Mouse (Mus musculus) T-helper 2 cell (primary cell): ENCODE data around the gene Ackr2.

Experiments used
- in situ Hi-C: fragments of 300-600 bp; cut with MboI, MseI; formaldehyde crosslinking; loops from one replicate; pipeline ENCODE4 v1.15.1; 2025; ENCODE audit warnings: high pct_unique_total_duplicates

Ackr2 gene

DNA sequence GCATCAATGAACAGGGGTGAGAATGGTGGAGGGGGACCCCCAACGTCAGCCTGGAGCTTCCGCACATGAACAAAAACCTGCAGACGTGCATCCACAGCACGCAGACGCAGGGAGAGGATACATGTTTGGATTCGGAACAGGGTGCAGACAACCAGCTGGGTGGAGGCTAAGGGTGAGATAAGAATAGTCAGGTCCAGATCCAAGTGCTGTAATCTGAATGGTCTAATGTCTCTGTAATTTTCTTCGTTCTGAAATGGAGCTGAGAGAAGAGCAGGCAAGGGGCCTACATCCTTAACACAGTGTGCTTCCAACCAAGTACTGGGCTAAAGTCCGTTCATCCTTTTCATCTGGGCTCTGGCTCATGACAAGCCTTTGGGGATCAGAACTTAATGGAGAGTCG, 6.9 kb upstream of the Ackr2 start:
- in situ Hi-C loops: no loop called here

DNA sequence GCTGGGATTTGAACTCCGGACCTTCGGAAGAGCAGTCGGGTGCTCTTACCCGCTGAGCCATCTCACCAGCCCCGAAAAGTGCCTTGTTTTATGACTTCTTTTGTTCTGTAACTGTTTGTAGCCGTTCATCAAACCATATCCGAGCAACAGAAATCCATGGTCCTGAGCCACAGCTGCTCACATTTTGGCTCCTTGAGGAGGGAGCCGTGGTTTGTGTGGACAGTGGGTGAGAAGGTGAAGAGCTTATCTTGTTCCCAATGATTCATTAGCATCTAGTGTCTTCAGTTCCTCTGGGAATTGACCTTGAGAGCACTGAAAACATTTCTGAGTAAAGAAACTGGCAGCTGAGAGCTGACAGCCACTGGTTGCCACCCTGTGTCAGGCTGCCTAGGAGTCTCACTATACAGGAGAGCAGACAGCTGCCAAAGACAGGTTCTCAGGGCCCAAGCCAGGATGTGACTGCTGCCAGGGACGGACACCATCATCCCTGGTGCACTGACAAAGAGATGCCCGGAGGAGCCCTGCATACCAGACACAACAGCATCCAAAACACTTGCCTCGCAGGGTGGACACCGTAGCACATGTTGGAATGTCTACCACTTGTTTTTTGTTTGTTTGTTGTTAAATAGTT, 6.0 kb upstream of the Ackr2 start:
- in situ Hi-C loops: no loop called here

DNA sequence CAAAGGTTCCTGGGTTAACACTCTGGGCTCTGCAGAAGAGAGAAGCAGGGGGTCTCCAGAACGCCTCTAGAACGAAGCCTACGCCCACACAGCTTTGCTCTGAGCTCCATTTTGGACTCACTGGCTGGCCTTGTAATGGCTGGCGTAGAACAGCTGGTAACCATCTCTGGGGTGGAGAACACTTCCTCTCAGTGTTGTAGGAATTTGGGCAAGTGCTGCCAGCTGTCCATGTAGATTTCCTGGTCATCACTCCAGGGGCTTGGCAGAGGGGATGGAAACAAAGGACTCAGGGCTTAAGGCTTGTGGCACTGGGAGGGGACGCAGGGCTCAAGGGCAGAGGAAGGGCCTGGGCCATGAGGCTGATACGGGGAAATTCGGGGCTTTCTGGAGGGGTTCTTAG, 3.7 kb upstream of the Ackr2 start:
- in situ Hi-C loops: no loop called here

DNA sequence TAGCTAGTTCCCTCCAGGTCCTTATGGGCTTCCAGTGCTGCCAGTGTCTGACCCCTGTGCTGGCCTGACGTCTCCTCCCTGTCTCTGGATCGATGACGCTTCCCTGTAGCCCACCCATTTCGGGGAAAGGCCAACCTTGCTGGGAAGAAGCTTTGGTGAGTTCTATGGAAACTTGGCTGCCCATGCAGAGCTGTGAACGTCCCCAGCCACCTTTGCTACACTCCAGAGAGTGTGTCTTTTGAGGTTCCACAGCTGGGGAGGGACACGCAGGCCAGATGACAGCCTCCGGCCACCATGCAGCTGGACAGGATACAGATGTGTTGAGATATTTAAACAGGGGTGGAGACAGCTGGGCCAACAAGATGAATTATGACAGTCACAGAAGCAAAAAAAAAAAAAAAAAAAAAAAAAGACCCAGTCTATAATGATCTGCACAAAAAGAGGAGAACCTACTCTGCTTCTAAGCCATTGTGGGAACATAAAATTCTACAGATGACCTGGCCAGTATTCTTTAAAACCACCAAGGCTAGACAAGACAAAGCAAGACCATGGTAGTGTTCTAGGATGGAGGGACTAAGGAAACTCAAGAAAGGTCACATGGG, 2.7 kb upstream of the Ackr2 start:
- in situ Hi-C loops: no loop called here

DNA sequence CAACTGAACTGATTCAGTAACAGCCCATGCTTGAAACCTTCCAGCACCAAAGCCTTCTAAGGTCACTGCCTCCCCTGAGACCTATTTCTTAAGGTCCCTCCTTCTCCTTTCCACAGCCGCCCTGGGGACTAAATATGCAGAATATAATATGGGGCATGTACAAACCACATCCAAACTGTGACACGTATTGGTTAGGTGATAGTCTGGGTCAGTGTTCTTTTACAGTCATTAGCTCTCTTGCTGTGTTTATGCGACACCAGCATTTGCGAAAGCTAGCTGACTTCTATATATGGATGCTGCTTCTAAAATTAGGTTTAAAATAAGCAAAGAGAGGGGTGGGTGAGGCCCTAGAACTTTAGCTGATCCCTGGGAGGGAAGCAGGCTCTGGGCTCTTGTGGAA, 1.3 kb upstream of the Ackr2 start:
- in situ Hi-C loops: no loop called here

DNA sequence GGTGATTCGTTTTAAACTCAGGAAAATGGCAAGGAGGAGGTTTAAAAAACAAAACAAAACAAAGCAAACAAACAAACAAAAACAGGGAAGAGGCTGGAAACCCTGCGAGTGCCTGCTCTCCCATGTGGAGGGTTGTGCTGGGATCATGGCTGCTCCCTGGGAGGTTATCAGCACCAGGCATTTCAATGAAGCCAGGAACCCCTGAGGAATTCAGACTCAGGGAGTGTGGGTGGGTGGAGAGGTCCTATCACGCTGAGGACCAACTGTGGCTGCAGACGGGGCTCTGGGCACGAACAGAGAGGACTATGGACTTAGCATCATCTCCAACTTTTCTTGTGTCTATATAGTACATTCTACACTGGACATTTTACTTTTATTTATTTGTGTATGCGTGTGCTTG, 1.2 kb downstream of the Ackr2 start:
- in situ Hi-C loops: no loop called here

DNA sequence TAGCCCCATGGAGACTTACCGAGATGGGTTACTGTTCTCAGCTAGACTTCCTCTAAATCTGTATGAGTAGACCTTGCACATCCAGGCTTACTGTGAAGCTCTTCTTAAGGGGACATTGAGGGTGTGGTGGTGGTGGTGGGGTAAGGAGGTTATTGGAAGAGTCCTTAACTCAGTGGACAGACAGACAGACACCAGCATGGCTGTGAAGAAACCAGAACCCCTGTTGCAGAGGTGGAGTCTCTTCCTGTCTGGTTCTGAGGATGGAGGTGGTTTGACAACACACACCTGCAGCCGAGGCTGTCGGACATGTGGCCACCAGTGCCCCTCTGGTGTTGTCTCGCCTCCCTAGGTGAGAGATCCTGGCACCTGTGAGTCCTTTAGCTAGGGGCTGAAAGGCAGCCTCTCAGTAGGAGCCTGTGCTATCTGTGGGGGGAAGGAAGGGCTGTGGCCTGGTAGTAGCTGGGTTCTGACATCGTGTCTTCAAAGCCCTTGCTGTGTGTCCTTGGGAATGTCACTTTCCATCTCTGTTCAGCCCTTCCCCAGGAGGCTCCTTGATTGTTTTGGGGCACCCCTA, 2.2 kb downstream of the Ackr2 start:
- in situ Hi-C loops: no loop called here

DNA sequence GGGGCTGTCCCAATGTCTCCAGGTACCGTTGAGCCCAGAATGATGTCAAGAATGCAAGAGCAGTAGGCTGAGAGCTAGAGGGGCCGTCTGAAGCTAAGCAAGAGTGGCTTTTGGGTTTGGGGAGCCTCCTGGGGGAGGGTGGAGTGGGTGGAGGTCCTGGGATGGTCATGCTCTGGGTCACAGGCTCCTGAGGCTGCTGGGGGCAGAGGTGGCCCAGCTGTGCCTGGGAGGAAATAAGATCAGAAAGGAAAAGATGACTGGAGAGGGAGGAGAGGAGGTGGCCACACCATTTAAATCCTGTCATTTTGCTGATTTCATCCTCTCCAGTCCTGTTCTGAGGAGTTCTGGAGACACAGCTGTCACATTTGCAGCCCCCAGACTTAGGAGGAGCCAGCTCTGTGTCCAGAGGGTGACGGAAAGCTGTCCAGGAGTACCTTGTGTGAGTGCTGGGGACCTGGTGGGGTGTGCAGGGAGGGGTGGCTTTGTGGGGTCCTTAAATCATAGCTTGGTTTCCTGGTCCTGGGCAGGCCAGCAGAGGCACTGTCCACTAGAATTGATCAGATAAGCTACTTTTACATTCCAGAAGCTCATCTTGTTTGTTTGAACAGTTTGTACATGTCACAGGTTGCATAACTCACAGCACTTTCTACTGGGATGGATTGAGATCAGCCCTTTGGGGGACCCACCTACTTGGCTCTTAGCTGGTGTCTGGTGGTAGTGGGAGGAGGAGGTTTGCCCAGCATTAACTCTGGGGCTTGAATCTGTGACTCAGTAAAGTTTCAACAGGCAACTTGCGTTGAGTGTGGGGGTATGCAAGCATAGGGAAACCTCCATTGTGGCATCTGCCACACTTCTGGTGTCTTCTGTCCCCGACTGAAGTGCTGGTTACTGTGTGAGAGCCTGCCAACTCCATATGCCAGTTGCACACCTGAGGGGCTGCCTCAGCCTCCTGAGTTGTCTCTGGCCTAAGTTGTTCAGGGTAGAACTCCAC, 3.9 kb downstream of the Ackr2 start:
- in situ Hi-C loops: no loop called here

DNA sequence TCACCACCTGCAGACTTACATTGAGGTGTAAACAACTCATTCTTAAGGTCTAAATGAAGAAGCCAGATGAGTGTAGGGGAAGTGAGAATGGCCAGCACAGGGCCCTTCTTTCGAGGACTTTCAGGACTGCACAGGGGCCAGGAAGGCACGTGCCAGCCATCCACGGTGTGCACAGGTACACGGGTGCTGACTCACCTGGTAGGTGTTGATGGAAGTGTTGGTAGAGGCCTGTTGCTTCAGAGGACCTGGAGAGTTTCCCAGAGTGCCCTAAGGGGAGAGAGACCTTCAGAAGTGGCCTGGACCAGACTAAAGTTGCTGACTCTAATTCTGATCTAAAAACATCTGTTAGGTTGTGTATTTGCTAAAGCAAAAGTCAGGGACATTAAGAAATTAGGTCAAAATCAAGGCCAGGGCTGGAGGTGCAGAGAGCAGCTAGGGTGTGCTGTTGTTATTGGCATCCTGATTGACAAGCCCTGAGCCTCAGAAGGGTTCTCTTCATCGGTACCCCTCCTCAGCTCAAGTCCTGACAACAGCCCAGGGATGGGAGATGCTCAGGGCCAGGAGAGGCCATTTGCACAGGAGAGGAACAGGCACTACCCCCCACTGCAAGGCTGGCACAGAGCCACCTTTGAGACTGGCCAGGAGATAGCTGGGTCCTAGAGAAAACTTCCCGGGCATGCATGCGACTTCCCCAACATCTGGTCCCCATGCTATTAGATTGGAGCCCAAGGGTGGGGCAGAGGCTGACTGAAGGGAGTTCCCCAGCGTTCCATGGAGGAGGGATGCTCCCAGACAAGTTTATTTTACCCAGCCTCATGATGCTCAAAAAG, 5.5 kb downstream of the Ackr2 start:
- in situ Hi-C loops: no loop called here

DNA sequence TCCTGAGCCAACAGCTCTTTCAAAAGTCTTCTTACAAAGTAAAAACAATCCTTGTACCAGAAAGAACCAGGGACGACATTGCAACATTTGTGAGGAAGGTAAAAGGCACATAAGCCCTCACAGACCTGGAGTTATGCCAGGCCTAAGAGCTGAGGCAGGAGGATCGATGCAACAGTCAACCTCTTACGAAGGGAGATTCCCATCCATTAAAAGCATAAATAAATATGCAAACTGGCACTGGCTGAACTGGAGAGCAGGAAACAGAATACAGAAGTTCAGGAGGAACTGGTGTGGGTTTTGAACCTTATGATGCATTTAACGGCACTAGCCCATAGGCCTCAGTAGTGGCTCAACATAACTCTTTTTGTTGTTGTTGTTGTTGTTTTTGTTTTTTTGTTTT, 6.2 kb downstream of the Ackr2 start:
- in situ Hi-C loops: no loop called here

DNA sequence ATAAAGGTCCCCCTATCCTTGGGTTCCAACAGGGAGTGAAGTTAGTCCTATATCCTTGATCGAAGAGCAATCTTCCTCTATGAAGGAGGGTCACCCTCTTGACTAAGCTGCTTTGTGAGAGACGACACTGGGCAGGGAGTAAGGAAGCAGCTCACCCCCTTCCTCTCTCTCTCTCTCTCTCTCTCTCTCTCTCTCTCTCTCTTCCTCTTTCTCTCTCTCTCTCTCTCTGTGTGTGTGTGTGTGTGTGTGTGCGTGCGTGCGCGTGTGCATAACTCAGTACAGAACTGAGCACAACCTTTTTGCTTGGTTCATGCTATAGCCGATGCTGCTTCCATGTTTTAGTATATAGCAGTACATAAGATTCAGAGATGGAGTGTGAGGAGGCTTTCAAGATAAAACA, 6.8 kb downstream of the Ackr2 start:
- in situ Hi-C loops: no loop called here

DNA sequence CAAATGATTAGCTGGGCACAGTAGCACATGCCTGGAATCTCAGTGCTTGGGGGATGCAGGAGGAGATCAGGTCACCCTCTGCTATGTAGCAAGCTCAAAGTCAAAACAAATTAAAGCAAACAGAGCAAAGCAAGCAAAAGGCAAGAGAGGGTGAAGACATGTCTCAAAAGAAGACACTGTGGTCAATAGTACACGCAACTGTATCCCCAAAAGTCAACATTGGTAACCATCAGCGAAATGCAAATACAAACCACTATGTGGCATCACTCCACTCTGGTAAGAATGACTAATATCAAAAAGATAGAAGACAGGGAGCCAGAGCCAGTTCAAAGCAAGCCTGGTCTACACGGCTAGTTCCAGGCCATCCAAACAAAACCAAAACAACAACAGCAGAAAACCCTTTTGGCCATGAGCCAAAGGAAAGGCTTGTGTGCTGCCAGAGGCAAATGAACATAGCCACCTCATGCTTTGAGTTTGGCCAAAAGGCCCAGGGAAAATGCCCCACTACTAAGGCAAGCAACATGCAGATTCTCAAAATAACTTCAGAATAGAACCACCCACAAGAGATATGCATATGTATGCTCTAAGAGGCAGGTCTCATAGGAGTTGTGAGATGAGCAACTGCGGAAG, 7.5 kb downstream of the Ackr2 start:
- in situ Hi-C loops: no loop called here

DNA sequence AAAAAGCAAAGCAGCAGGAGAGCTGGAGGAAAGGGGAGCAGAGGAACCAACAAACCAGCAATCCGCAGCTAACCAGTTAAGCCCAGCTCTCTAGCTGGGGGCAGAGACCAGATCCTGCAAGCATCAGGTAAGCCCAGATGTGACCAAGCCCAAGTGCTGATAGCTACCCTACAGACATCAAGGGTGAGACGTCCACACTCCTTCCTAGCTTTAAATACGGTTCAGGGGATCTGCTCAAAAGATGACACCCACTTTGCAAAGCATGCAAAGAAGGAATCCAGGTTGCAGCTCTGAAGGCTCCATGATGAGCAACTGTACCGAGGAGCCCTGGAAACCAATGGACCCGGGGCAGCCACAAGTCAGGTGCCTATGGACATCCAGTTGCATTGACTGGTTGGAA, 8.3 kb downstream of the Ackr2 start:
- in situ Hi-C loops: no loop called here

DNA sequence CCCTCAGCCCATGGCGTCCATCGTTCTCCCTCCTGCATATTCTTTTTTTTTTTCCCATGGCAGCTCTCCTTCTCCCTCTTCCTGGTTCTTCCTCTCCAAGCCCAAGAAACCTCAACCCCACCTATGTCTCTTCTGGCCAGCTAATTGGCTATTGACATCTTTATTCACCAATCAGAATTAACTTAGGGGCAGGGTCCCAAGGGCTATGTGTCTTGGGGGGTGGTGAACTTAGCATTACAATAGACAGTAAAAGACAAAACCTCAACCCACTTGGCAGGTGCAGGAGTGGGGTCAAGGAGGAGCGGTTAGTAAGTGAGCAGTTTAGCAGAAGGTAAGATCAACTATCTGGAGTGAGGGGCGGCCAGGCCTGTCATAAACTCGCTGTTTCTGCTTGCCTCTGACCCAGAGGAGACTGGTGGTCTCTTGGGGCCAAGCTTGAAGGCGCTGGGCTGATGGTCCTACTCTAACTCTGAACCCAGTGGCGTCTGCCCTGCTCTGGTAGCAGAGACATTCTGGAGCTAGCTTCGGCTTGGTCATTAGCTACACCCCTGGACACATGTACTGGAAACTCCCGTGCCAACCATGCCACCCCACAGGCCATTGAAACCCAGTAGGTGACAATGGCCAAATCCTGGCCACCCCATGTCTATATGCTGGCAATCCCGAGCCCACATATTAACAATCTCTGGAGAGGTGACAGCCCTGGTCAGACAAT, 9.4 kb downstream of the Ackr2 start:
- in situ Hi-C loops: no loop called here

DNA sequence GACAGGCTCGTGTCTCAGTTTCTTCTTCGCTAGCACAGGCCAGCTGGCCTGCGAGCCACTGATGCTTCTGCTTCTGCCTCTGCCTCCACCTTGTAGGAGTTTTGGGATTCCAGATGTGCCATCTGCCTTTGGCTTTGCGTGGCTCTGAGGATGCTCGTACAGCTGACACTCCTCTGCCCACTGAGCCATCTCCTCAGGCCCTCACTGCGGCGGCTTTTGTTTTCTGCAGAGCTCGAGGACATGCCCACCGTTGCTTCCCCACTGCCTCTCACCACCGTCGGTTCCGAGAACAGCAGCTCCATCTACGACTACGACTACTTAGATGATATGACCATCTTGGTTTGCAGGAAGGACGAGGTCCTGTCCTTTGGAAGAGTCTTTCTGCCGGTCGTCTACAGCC, 10.2 kb downstream of the Ackr2 start:
- in situ Hi-C loops: no loop called here

DNA sequence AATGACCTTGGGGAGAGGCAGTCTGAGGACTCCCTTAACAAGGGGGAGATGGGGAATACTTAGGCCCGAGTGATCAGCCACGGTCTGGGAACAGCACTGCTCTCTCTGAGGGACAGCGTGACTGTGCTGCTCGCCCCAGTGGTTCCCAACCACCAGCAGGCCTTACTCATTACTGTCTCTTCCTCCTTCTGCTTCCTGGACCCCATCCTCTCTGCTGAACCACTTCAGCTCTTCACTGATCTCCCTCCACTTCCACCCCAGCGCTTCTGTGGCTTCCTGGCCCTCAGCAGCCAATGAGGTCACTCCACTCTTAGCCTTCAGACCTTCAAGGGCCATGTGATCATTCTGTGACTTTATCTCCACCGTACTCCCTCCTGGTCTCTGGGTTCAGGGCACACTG, 11.5 kb downstream of the Ackr2 start:
- in situ Hi-C loops: no loop called here

DNA sequence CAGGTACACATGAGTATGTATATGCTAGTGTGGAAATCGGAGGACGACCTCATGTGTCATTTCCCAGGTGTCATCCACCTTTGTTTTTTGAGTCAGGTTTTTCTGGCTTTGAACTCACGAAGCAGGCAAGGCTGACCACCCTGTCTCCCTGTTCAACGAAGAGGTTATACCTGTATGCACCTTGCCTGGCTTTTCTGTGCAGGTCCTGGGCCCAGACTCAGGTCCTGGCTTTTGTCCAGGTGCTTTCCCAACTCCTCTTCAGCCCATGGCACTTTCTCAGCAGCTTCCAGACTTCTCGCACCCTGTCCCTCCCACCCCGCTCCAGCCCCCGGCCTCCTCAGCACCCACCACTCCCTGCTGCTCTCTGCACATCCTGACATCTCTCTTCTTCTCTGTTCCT, 13.0 kb downstream of the Ackr2 start:
- in situ Hi-C loops: no loop called here

DNA sequence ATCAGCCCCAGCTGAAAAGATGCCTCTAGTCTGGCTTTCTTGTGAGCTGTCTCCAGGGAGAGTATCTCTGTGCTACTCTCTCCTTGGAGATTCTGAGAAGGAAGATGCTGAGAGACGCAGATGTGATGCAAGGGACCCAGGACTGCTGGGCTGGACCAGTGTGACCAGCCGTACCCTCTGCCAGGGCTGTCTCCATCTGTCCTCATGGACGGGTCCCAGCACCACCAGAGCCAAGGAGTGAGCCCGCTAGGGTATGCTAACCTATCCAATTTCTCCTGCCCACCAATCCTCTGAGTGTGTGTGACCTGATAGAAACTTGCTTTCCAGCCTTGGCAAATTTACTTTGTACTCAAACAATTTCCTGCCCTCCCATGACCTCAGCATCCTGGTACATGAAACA, 14.6 kb downstream of the Ackr2 start:
- in situ Hi-C loops: no loop called here

DNA sequence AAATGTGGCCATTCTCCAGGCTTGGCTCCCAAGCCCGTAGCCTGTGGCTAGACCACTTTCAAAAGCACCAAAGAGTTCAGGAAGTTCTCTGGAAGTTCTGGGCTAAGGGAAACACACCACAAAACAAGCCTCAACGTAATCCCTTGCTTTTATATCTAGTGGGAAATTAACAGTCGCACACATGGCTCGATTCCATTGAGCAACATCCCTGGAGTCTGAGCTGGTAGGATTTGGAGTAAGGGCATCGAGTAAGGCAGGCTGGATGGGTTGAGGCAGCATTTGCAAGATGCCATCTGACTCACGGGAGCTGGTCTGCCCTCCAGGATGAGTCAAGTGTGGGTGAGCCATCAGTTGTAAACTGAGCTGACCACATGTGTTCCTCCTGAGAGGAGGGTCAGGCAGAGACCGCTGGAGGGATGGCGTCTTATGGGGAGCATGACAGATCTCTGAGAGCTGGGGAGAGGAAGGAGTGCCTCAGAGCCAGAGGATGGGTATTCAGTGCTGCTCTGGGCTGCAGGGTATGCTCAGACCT, 16.1 kb downstream of the Ackr2 start:
- in situ Hi-C loops: no loop called here

DNA sequence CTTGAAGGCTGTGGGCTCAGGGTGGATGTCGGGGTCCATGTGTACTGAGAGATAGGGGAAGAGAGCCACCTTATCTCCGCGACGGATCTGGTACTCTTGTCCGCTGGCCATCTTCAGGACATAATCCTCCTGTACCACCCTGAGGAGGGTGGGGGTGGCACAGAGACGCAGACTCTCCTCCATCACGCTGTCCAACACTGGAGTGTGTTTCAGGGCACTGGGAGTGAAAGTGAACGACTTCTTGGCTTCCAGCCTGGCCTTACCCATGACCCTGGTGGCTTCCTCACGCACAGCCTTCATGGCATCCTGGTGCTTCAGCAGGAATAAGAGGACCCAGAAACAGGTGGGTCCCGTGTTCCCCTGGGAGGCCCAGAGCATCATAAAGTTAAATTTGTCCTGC, 16.9 kb downstream of the Ackr2 start:
- in situ Hi-C loops: no loop called here
